Mouse (Mus musculus) ES-E14 (cell line): ENCODE measurements around the gene Igdcc3.

ENCODE experiments used
- CHD2 ChIP-seq: IDR thresholded peaks from 2 replicates; pipeline ENCODE4 v1.6.1; 2014; ENCODE audit warnings: mild to moderate bottlenecking, low read depth, low read length, inconsistent platforms
- HCFC1 ChIP-seq: IDR thresholded peaks from 2 replicates; pipeline ENCODE4 v1.6.1; 2012; ENCODE audit warnings: low read length, inconsistent platforms, borderline replicate concordance; ENCODE audit not compliant: insufficient read depth
- MAFK ChIP-seq: IDR thresholded peaks from 2 replicates; pipeline ENCODE4 v1.6.1; 2014; ENCODE audit warnings: mild to moderate bottlenecking, low read depth, low read length, inconsistent platforms; ENCODE audit not compliant: insufficient read depth
- ZC3H11A ChIP-seq: IDR thresholded peaks from 2 replicates; pipeline ENCODE4 v1.6.1; 2012; ENCODE audit warnings: low read depth, mild to moderate bottlenecking, inconsistent platforms, low read length, borderline replicate concordance
- ZNF384 ChIP-seq: IDR thresholded peaks from 2 replicates; pipeline ENCODE4 v1.6.1; 2012; ENCODE audit warnings: low read depth, low read length, inconsistent platforms

DNA sequence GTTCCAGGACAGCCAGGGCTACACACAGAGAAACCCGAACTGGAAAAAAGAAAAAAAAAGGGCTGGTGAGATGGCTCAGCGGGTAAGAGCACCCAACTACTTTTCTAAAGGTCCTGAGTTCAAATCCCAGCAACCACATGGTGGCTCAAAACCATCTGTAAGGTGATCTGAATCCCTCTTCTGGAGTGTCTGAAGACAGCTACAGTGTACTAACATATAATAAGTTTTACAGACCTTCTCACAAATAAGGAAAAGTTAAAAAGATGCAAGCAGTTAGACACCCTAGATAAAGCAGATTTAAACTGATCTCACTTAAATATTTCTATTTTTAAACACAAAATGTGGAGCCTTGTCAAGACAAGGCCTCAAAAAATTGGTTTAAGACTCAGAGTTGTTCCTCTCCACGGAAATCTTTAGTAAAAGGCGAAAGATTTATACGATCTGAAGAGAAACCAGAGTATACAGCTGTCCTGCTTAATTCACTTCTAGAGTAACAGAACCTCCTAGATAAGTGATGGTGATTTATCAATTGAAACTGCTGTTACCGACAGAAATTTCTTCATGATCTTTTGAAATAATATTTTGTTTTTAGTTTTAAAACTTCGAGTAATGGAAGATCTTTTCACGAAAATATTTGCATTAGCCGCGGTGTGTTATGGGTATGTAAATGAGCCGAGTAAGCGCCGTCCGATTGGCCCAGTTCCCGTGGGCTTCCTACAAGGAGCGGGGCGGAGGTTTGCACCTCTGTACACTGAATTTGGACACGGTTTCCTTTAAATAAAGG lies 60.6 kb downstream of the Igdcc3 start:
- TF ChIP-seq HCFC1 = peak; percentile 75; the same call in 1 of the 2 replicates
- TF ChIP-seq MAFK = no peak
- TF ChIP-seq ZNF384 = peak; percentile 92
- 0 out of 2 replicates have a peak, but pooled peaks have one; percentile 57 for TF ChIP-seq CHD2
- no peak for TF ChIP-seq ZC3H11A
